Mouse (Mus musculus): ENCODE measurements around the gene Tbc1d10b.
A peak's percentile ranks its signal among the peaks of the same experiment; 100 is the strongest.

The Tbc1d10b gene

DNA sequence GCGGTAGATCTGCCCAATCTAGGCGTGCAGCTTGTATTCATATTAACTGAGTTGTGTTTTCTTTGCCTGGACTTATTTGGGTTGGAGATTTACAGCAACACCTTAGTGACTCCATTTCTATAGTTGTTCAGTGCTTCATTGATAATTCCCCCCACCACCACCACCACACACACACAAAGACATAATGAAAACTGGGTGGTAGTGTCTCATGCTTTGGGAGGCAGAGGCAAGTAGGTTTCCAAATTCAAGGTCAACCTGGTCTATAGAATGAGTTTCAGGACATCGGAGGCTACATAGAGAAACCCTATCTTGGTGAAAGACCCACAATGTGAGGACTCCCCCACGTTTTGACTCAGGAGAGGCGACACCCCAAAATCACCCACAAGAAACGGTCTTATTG, 16.3 kb upstream of the Tbc1d10b start:
- DNase-seq (ENCODE audit: low spot score): no peak

- DNase-seq (ENCODE audit: low spot score): no peak
Measured at GRCm38 (mm10) chr7:127223515-127224478, 15.5 kb upstream of the Tbc1d10b start.

DNA sequence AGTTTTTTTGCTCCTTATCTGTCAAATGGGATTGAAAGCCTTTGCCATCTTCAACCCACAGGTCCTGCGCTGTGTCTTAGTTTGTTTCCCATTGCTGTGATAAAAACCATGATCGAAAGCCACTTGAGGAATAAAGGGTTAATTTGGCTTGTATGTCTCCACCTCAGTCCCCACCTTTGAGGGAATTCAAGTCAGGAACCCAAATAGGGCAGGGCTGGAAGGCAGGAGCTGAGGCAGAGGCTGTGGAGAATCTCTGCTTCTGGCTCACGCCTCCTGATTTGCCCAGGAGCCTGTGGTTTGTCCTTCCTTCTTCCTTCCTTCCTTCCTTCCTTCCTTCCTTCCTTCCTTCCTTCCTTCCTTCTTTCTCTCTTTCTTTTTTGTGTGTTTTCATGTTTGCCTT, 14.8 kb upstream of the Tbc1d10b start:
- no peak for DNase-seq (ENCODE audit: low spot score)

DNA sequence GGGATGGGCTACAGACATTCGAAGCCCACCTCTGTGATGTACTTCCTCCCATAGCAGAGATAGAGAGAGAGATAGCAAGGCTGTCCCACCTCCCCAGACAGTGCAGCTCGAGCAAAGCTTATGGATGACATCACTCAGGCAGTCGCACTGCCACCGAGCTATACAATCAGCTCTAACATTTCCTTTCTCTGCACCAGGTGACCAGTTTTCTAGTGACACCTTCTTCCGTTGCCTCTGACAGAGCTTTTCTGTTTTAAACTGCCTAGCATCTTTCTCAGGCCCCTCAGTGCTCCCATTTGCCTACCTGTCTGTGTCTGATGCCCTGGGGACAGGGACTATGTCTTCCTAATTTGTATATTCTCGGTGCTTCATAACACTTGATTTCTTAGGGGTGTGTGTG, 12.2 kb upstream of the Tbc1d10b start:
- DNase-seq (ENCODE audit: low spot score): no peak

GRCm38 (mm10) chr7:127218670-127219069, 10.4 kb upstream of the Tbc1d10b start:
- DNase-seq (ENCODE audit: low spot score): no peak

DNA sequence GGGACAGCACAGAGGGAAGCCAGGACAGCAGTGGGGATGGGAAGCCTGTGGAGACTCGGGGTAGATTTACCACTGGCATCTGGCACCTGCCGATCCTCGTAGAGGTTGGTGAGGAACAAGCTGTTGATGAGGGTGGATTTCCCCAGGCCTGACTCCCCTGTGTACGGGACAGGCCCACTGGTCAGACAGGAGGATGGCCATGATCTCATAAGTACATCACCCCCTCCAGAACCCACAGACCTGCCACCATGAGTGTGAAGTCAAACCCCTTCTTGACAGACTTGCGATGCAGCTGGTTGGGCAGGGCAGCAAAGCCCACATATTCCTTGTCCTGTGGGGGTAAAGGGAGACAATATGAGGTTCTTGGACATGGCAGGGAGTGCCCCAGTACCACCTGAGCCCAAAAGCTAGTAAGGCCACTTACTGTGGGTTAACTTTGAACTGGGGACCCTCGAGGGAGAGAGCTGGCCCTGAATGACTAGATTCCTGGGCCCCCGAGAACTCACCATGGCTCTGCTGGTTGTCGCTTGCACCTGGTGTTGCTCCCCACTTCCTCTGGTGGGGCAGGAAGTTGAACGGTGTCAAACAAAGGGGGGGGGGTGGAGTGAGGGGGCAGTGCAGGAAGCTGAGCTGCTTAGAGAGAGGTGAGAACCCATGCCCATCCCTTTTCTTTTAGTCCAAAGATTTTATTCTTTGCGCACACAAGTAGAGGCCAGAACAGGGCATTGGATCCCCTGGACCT, 9.8 kb upstream of the Tbc1d10b start:
- DNase-seq (ENCODE audit: low spot score): no peak

DNA sequence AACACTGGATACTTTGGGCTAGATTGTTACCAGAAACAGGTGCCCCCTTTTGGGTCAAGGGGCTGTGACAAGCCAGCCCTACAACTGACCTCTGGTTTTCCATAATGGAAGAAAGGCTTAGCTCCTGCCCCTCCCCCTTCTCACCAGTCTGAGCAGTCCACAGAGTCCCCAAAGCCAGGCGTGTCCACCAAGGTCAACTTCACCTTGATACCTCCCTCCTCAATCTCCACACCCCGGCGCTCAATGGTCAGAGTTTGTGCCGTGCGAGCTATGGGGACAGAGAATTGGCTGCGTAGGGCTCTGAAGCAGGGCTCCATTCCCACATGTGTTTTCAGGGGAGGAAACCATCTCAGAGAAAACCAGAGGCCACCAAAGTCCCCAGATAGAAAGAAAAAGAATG, 9.2 kb upstream of the Tbc1d10b start:
- DNase-seq (ENCODE audit: low spot score): no peak

- DNase-seq (ENCODE audit: low spot score): no peak
Measured at GRCm38 (mm10) chr7:127216307-127216706, 8.0 kb upstream of the Tbc1d10b start.

- DNase-seq (ENCODE audit: low spot score): peak; percentile 75
Measured at GRCm38 (mm10) chr7:127214981-127215871, 7.0 kb upstream of the Tbc1d10b start.

DNA sequence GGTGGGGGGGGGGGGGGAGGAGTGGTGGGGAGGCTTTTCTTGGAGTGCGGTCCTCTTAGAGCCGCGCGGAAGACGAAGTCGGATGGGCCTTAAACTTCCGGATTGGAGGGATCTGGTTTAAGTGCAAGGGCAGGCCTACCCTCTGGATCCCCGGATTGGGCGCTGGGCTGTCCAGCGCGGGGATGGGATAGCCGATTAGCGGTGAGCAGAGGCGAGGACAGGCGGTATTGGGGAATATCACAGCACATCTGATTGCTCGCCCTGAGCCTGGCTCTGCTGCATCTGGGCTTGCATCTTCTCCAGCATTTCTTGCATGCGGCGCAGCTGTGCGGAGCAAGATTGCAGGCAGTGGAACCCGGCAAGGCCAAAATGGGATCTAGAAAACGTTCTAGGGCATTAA, 6.3 kb upstream of the Tbc1d10b start:
- no peak for DNase-seq (ENCODE audit: low spot score)

DNA sequence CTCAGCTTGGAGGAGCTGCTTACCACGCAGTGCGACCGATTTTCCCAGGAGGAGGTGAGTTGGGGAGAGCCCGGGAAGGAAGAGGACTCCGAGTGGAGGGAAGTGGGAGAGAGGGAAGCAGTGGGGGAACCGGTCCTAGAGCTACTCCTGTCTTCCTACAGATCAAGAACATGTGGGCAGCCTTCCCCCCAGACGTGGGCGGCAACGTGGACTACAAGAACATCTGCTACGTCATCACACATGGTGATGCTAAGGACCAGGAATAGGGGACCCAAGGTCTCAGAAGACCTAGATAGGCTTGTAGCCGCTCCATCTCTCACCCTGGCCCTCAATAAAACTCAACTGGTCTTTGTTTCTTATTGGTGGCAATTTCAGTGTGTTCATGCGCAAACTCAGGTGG, 5.7 kb upstream of the Tbc1d10b start:
- no peak for DNase-seq (ENCODE audit: low spot score)

- no peak for DNase-seq (ENCODE audit: low spot score)
Measured at GRCm38 (mm10) chr7:127213485-127213884, 5.2 kb upstream of the Tbc1d10b start.

DNA sequence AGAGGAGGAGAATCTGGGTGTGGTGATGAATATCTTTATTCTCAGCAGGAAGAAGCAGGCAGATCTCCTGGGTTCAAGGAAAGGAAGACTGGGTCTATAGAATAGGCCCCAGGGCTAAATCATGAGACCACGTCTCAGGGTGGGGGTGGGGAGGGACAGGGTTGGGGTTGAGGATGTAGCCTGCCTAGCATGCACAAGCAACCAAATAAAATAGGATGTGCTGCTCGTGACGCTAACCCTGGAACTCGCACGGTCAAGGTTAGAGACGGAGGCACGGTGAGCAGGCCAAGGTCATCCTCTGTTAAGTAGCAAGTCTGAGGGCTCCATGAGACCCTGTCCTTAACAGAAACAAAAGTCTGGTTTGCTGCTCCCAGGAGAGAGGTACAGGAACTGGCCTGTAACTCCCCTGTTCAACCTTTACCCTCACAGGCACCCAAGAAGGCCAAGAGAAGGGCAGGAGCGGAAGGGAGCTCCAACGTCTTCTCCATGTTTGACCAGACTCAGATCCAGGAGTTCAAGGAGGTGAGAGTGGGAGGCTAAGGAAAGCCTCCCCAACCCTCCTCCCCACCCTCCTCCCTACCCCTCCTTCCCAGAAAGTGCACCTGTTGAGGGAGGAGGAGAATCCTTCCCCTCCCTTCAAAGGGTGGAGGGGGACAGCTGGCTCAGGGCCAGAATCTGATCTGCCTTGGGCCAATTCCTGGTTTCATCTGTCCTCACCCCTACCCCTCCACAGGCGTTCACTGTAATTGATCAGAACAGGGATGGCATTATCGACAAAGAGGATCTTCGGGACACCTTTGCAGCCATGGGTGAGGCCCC, 4.4 kb upstream of the Tbc1d10b start:
- DNase-seq (ENCODE audit: low spot score): no peak

- no peak for DNase-seq (ENCODE audit: low spot score)
Measured at GRCm38 (mm10) chr7:127211014-127211745, 2.9 kb upstream of the Tbc1d10b start.

DNA sequence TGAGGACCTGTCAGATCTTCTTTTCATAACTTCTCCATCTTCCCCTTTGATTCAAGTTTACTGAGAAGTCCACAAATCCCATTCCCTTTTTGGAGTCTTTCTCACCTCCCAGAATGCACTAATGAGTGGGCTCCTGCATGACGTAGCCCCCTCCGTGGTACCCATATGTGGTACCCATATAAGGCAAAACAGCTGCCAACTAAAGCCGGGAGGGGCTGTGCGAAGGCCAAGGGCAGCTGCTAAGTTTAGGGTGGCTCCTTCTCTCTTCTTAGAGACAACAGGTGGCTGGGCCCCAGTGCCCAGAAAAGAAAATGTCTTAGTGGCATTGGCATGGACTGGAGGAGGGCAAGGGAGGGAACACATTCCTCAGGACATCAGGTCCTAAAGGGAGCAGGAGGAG, 2.0 kb upstream of the Tbc1d10b start:
- no peak for DNase-seq (ENCODE audit: low spot score)

DNA sequence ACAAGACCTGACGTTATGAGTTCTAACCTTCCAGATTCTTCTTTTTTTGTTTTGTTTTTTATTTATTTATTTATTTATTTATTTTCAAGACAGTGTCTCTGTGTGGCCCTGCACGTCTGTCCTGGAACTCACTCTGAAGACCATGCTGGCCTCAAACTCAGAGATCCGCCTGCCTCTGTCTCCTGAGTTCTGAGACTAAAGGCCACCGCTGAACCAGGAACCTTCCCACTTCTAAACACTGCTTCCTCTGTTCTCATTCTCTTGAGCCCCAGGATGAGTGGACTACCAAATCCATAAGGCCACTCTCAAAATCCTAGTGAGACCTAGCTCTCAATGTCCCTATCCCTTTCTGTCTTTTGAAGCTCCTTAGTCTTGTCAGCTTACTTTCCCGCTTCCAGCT, 1.6 kb upstream of the Tbc1d10b start:
- no peak for DNase-seq (ENCODE audit: low spot score)

DNA sequence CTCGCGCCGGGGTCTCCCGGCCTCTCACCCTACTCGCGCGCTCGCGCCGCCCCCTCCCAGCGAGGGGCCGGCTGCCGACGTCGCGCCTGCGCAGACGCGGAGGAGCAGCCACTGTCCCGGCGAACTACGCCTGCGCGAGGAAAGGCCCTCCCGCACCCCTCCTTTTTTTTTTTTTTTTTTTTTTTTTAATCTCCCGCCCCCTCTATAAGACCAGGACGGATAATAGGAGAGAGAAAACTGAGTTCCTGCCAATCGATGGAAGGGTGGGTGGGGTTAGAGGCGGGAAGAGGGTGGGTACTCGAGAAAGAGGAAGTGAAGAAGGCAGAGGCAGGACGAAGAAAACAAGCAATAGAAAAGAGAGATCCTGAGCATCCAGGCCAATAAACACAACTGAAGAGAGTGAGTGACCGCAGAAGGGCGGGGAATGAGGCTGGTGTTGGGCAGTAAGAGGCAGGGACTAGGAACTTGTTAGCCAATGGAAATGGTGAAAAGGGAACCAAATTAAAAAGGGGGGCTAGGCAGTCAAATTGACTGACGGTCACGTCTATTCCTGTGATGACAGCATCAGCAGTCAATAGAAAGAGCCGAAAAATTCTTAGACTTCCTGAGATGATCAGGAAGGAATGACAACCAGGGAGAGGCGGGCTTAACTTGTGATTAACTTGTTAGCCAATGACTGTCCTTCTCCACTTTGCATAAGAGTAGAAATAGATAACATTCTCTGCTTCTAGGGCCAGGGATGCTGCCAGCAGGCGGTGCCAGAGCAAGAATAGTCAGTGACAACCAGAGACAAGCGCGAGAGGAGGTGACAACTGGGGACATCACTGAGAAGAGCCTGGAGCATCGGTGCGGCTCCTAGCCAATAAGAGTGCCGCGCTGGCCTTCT, 528 bp upstream of the Tbc1d10b start, which contains the start of gene Mylpf:
Gene Mylpf, plus strand, starts transcription at position 338 of the 886 bp plus-strand sequence.
- DNase-seq (ENCODE audit: low spot score): peak; percentile 93

DNA sequence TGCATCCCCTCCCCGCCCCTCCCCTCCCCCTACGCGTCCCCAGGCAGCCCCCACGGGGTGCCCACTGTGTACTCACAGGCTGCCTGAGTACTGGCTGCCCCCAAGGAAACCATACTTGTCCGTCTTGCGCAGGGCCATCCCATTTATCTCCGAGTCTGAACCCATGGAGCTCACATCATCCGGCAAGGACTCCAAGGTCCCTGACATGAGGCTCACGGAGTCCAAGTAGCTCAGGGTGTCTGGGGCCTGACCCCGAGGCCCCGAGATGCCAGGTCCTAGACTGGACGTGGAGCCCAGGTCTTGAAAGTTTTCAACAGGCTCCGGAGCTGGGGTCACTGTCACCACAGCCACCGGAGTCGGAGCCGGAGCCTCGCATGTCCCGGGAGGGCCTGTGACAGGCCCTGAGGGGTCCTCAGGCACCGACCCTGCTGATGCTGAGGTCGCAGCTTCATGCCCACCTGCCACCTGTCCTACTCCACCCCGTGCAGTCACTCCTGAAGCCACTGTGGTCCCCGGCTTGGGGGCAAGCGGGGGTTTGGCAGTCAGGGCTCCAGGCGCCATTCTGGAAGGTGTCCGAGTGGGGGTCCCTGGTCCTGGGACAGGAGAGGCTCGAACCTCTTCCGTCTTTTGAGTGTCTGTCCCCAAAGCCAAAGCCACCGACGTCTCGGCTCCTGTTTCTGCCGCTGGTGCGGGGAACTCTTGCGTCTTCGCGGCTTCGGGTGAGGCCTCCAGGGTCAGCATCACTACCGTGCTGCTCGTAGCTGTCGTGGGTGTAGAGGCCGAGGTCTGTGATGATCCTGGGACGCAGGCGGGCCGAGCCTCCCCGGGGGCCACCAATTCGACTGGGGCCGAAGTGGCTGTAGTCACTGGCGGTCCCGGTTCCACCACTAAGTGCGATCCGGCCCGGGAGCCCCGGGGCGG, 634 bp downstream of the Tbc1d10b start:
- DNase-seq (ENCODE audit: low spot score): peak; percentile 58
